Mouse (Mus musculus): ENCODE results near the gene Fam120c.

DNA sequence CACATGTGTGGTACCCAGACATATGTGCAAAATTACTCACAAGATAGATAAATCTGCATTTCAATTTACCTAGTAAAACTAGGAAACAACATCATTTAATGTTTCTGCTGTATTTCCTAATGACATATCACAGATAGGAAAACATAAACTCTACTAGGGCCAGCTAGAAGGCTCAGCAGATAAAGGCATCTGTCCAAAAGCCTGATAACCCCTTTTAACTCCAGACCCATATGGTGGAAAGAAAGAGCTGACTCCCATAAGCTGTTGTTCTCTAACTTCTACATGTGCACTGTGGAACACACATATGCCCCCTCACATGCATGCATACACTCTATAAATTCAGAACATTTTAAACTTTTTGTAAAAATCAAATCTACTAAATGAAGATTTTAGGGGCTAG, 99.7 kb downstream of the Fam120c start:
- no peak for TF ChIP-seq POLR2A (IDR thresholded peaks at IDR 0.05; ENCODE audit: control insufficient read depth, low read depth, low read length)
- no peak for TF ChIP-seq CTCF (IDR thresholded peaks at IDR 0.05; ENCODE audit: control insufficient read depth, insufficient read depth, insufficient replicate concordance, low read depth, low read length)
